Mouse (Mus musculus): Measurements from ENCODE around the gene Thra.

- TF ChIP-seq CTCF (conservative IDR thresholded peaks at IDR 0.05 in 1 of 2, IDR thresholded peaks at IDR 0.05 in 1 of 2; ENCODE audit: low read depth in 2 of 2, low read length in 2 of 2): no peak
- no peak for TF ChIP-seq POLR2A (IDR thresholded peaks at IDR 0.05; ENCODE audit: low read depth, low read length)
- TF ChIP-seq ZNF384 (IDR thresholded peaks at IDR 0.05; ENCODE audit: low read depth, low read length): no peak
- no peak for TF ChIP-seq UBTF (IDR thresholded peaks at IDR 0.05; ENCODE audit: low read depth, low read length)
- TF ChIP-seq MXI1 (IDR thresholded peaks at IDR 0.05; ENCODE audit: low read depth, low read length): no peak
- TF ChIP-seq NRF1 (IDR thresholded peaks at IDR 0.05; ENCODE audit: low read depth, low read length): no peak
- TF ChIP-seq MAZ (IDR thresholded peaks at IDR 0.05; ENCODE audit: low read depth, low read length): no peak
- TF ChIP-seq EP300 (IDR thresholded peaks at IDR 0.05; ENCODE audit: low read length): no peak
Measured at GRCm38 (mm10) chr11:98711046-98711434, 29.4 kb upstream of the Thra start.
